Mouse (Mus musculus): ENCODE measurements at regions not wholly inside any gene's neighbourhood (a gene's known extent, or its start where the extent isn't known, plus 50 kb on each side); places are given as distances from the start of the nearest gene placed in this dataset.

DNA sequence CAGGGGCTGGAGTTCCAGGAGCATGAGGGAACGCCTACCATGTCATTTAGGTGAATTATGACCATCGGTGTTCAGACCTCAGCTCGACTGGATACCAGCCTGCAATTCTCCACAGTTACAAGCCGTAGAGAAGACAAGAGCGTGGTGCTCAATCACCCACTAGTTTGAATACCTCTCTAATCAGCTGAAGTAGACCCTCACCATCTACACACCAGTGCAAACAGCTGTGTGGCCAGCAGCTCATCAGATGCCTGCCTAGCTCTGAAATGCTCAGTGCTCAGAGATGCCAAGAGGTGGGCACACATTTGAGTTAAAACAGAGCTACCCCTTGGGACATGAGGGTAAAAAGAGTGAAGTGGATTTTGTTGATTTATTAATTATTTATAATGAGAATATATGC lies 660.2 kb downstream of the Magi1 start:
- no peak for DNase-seq (ENCODE audit: low spot score)

DNA sequence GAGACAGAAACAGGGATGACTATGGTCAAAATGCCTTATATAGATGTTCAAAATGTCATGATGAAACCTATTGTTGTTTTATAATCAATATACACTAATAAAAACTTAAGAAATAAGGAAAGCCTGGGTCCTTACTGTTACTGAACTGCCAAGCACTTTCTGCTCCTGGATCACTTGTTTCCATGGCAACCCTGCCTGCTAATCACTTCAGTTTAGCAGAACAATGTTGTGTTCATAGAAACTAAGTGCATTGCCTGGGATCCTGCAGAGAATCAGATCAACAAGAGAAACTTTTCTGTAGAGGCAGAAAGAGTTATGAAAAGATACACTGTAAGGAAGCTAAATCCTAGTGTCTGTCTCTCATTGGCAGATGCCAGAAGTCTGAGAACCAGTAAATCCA lies 666.8 kb downstream of the Magi1 start:
- DNase-seq (ENCODE audit: low spot score), result no peak

DNA sequence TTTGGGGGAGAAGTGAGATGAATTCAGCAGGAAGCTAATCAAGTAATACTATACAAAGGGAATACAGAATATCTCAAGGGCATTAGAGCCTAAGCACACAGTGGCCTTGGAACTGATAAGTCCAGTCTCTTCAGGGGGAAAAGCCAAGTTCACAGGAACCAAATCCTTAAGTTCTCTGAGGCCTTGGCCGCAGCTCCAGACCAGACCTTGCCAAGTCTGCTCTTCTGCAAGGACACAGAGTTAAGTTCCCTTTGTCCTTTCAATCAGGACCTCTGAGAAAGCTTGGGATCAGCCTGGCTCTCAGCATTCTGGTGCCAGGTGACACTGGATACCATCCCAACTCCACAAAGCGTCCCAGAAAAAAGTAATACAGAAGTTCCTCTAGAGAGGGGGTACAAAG lies 657.1 kb upstream of the Adamts9 start:
- no peak for DNase-seq (ENCODE audit: low spot score)

DNA sequence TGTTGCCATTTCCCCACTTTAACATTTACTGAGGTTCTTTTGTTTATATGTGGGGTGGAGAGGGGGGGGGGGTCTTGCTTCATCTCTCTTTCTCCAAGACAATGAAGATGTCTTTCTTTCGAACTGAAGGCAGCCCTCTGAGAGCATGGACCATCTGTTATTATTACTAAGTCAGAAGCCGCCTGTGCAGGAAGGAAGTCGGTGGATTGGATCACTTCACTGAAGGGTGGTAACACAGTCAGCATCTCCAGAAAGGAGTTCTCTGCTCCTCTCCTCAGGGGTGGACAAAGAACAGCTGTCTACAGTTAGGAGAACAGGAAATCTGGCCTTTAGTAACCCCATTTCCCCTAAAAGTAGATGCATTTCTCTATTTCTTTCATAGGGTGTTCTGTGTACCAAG lies 656.1 kb upstream of the Adamts9 start:
- no peak for DNase-seq (ENCODE audit: low spot score)

DNA sequence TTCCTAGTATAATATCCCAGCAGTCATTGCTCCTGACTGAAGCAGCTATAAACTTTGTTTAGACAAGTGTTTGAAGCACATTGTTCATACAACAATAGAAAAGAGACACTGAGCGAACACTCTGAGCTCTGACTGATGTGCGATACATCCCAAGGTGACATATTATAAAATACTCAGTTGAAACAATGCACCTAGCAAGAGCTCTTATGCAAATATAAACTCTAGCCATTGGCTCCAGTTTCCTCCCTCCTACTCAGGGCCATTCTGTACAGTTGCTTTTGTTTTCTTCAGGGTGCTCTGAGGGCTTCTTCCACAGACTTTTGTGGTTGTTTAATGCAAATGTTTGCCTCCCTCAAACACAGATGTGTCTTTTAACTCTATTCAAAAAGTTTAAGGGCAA lies 646.6 kb upstream of the Adamts9 start:
- DNase-seq (ENCODE audit: low spot score), result no peak

DNA sequence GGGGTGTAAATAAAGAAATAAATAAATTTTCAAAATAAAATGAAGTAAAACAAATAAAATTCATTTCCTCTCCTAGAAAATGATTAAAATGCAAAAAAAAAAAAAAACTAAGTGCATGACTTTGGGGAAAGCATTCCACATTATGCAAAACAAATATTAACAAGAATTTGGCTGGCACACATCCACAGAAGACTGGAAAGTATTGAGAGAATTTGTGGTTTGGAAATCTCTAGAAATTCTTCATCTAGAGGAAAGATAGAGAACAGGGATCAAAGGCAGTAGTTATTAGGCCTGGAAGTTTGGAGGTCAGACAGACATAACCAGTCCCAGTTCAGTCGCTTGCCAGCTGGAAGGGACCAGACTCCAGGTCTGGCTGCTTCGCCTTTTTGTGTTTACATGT lies 643.6 kb upstream of the Adamts9 start:
- DNase-seq (ENCODE audit: low spot score), result no peak

DNA sequence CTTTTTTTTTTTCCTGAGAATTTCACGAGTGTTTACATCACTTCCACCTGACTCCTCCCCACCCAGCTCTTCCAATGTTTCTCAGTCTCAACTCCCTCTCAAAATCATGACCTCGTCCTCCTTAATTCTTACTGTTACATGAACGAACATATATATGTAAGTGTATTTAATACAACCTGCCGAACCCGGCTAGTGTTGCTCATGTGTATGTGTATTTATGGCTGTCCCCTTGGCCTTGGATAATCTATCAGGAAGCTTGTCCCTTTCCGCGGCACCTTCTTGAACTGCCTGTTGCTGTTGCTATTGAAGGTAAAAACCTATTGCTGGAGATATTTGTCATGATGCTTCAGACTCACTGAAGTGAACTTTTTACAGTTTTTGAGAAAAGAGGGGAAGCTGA lies 637.8 kb upstream of the Adamts9 start:
- no peak for DNase-seq (ENCODE audit: low spot score)

DNA sequence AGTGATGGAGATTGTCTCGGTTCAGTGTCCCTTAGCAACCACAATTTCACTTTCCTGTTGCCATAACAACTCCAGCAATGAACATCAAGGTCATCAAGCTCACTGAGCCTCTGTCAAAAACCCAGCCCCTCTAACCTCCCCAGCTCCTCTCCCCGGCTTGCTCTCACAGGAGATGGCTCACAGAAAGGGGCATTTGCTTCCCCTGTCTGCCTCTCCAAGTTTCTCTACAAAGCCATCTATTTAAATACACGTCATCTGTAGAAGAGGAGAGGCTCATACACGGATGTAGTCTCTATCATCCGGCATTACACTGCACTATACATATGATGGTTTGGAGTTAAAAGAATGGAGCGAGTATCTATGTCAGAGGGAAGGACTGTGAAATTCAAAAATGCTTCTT lies 637.4 kb upstream of the Adamts9 start:
- no peak for DNase-seq (ENCODE audit: low spot score)

DNA sequence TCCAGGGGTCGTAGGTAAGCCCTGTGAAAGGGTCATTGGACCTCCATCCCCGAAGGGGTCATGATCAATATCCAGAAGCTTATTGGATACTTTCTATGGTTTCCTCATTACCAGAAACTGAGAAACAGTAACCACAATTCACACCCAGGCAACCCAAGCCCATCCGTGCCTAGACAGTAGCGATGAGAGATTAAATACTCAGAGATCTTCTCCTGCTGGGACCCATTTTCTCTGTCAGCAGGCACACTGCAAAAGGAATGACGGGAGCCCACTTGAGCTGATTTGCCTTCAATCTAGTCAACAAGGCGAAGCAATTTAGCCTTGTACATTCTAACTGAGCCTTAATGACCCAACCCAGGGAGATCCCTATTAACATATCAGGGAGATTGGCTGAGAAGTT lies 632.0 kb upstream of the Adamts9 start:
- DNase-seq (ENCODE audit: low spot score), result no peak

DNA sequence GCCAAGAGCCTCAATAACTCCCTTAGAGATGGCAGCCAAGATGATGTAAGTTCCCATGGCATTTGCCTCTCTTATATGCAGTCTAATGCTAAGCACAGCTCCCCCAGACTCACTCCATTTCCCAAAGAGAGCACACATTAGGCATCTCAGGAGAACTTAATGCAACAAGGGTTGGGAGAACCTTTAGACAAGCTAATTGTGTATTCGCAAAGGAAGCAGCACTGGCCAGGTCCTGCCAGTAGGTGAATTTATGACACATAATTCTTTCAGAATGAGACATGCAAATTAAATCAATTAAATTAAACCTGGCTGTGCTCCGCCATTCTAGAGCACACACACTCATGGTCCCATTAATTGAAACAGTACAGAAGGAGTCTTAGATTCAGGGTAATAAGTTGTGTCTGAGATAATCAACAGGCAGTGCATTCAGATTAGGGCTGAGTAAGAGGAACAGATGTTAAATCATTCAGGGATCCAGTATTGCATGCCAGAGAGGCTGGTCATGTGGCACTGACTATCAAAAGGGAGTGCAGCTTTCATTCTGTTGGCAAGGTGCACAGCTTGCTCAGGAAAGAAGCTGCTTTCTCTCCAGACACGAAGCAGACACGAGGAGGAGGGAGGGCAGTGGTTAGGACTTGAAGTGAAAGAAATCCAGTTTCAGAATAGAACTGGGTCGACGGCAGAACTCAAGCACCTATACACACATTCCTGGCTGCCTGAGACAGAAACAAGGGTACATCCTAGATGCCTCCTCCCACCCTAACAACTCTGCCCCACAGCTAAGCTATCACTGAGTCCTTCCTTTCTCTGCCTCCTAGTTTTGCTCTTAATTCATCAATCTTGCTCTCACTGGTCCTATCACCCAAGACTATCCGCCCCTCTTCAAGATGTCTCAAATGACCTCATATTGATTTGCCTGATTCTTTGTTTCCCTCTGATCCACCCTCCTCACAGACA lies 630.7 kb upstream of the Adamts9 start:
- DNase-seq (ENCODE audit: low spot score), result no peak

DNA sequence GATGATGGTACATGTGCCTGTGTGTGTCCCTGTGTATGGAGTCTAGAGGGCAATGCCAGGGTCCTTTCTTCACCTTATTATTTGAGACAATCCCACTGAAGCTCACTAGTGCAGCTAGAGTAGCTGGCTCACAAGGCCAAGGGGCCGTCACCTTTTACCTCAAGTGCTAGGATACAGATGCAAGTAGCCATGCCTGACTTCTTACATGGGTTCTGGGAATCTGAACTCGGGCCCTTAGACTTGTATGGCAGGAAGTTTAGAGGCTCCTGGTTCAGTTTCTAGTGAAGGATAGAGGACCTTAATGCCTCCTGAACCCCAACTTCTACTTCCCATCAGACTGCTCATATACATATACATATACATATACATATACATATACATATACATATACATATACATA lies 626.6 kb upstream of the Adamts9 start:
- no peak for DNase-seq (ENCODE audit: low spot score)

DNA sequence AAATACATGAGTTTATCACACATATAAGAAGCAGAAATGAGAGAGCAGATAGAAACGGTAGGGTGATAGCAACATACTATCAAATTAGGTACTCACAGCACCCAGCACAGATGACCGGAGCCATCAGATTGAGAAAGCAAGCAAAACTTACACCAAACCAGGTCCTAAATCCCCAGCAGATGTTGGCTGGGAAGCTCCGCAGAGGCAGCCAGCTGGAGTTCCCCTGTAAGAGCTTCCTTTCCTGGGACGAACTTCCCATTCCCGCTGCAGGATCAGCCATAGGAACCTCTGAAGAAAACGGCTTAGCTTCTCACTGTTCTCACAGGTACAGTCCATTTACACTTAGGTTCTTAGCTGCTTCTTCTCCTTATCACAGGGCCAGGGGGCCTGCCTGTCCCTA lies 625.9 kb upstream of the Adamts9 start:
- DNase-seq (ENCODE audit: low spot score), result no peak

DNA sequence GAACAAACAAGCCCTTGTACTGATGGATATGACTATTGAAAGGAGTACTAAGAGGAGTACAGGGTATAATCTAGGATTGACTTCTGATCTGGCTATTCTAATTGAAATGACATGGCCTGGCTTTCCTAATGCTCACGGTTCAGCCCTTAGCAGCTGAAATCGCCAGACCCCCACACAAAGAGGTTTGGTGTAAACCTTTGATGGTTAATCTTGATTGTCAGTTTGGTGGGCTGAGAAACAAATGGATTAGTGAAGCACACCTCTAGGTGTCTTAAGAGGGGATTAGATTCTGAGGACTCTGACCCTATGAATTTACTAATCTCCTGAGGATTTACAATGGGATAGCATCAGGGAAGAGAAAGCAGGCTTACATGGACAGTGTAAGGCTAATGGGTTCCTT lies 623.4 kb upstream of the Adamts9 start:
- no peak for DNase-seq (ENCODE audit: low spot score)

DNA sequence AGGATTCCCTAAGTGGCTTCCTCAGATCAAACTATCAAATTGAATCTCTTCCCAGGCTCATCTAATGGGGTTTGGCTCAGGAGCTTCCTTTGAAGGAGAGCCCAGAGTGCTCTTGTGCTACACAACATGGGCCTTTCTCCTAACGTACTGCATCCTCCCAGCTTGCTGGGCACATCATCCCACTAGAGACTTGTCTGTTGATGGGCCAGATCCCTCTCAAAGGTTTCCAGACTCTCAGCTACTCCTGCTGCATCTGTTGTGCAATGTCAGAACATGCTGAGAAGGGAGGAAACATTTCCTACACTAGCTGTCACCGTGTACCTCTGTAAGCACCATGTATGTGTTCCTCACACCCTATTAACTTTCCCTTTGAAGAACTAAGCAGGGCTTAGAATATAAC lies 605.0 kb upstream of the Adamts9 start:
- DNase-seq (ENCODE audit: low spot score), result no peak

DNA sequence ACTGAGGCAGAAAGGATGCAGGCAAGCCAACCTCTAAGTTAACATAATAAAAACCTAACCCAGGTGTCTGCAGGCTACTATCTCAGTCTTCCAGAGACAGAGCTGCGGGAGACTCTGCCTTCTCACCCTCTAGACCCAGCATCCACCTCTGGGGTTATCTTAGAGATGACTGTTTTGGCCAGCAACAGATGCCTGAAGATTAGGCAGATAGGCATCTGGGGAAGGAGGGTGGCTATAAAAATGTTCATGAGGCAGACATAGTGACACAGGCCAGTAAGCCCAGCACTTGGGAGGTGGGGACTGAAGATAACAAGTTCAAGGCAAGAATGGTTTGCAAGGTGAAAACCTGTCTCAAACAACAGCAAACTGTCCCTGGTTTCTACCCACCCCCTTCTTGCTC lies 601.0 kb upstream of the Adamts9 start:
- no peak for DNase-seq (ENCODE audit: low spot score)

DNA sequence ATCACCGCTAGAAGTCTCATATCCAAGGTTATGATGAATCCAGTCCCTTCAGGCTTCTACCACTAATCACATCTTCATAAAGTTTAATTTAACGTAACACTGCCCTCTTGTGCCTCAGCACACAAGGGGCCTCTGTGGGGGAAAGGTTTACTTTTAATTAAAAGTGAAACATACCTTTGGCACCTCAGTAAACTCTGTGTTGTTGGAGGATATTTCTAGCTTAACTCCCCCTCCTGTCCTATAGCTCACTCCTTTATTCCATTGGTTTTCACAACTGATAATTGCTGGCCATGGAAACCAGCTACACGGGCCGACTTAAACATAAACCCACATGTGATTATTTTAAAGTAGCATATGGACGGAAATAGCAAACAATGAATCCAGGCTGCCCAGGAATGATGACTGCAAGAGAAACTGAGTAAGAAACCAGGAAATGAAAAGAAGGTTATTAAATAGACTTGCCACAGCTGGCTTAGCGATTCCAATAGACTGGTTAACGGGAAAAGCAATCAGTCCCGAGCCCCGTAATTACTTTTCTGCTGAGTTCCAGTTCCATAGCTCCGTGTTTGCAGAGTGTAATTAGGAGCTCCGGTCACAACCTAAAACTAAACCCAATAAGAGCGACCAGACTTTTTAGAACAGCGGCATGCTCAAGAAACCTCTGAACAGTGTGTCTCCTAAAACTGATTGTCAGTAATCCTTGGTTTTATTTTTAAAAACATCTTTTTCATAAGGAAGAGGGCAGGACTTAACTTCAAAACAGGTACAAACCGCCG lies 600.2 kb upstream of the Adamts9 start:
- DNase-seq (ENCODE audit: low spot score), result no peak

DNA sequence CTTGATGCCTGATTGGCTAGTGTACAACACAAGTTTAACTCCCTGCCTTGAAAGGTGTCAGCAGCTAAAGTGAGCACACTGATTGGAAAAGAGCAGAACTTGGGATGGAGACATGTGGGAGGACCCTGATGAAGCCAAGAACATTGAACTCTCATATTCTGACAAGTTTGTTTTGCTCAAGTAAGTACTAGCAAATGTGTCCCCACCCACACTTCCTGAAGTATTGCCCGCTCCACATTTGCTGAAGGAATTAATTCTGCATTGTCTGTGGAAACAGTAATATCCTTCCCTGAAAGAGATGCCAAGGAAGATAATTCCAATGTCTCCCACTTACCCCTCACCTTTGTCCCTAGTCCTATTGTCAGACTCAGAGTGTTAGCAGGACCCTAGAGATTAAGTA lies 596.3 kb upstream of the Adamts9 start:
- DNase-seq (ENCODE audit: low spot score), result no peak

DNA sequence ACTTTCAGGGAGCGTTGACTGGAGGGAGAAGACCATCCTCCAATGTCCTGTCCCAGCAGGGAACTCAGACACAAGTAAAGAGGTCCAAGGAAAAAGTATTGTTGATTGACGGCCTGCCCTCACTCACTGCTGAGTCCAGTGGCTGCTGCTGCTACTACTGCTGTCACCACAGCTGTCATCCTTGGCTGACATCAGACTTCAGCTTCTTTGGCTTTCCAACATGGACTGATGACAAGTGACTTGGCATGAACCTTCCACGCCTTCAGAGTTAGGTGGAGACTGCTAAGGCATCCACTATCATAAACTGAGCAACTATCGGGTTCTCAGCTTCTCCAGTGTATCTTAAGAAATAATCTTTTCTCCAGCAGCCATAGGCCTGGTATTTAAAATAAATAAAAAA lies 595.9 kb upstream of the Adamts9 start:
- no peak for DNase-seq (ENCODE audit: low spot score)

DNA sequence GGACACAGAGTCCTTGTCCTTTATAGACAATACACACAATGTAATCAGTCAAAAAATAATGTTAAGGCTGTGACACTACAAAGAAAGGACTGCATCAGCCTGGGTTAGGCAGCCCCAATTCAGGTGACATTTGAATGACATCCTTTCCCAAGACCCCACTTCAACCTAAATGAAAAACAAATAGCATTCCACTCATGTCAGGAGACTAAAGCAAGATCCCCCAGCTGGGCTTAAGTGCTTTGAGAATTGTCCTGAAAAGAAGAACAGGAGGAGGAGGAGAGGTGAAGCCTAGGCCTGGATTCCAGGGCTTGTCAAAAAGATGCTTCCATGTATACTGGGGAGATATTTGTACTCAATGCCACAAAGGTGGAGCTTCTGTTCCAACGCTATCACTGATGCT lies 594.7 kb upstream of the Adamts9 start:
- DNase-seq (ENCODE audit: low spot score), result no peak

DNA sequence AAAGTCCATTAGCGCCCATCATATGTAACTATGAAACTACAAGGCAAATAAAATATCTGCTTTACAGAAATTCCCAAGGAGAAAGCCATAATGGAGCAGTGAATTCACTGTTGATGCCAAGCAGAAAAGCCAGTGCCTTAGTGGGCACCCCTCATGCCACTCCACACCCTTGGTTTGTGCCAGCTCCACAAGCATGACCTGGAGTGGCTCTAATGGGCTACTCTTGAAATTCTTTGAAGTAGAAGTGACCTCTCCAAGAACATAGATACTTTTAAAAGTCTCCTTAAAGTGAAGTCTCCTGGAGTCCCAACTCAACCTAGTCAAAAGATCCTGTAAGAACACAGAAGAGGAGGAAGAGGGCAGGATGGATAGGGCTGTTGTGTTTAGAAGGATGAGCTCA lies 593.8 kb upstream of the Adamts9 start:
- no peak for DNase-seq (ENCODE audit: low spot score)

DNA sequence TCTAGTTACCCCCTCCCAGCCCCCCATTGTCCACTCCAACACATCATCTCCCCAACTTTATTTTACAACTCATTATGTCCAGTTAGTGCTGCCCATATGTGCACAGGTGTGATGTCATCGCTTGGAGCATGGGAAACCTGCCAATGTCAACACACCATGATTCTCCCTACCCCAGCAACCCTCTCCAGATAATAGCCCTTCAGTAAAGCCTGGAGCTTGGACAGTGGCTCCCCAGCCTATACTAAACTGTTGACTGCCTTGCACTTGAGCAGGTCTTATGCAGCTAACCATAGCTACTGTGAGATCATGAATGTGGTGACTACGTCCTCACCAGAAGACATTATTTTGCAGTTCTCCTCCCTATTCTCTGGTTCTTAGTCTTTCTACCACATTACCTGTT lies 570.5 kb upstream of the Adamts9 start:
- DNase-seq (ENCODE audit: low spot score), result no peak

DNA sequence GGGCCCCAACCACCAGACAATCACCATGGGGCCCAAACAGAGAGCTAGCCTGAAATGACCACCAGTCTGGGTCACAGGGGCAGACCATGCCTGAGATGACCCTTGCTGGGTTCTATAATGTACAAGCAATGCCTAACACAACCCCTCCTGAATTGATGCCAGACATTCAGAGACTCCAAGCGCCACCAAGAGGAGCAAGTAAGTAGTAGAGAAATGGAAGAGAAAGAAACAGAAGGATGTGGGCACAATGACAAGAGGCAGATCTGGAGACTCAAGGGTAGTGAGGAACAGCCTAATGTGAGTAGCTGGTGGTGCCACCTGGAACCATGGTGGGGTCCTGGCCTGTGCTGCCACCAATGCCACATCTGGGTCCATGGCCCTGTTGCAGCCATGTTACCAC lies 566.6 kb upstream of the Adamts9 start:
- DNase-seq (ENCODE audit: low spot score), result no peak

DNA sequence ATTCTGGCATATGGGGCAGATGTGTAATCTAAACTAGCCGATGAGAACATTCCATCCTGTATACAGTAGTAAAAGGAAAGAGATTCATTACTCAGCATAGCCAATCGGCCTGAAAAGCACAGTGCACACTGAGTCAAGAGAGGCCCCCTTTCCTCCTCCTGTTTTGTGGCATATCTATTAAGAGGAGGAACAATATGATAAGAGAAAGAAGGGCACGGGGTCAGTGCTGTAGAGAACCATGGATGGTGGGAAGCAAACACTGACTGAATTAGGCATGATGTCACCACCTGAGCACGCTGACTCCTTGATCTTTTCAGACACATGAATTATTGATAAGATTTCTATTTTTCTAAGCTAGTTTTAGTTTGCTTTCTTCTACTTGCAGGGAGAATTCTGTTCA lies 554.5 kb upstream of the Adamts9 start:
- DNase-seq (ENCODE audit: low spot score), result no peak

Data from urinary bladder, postnatal 10 days (tissue).